In the genomic region with DNA sequence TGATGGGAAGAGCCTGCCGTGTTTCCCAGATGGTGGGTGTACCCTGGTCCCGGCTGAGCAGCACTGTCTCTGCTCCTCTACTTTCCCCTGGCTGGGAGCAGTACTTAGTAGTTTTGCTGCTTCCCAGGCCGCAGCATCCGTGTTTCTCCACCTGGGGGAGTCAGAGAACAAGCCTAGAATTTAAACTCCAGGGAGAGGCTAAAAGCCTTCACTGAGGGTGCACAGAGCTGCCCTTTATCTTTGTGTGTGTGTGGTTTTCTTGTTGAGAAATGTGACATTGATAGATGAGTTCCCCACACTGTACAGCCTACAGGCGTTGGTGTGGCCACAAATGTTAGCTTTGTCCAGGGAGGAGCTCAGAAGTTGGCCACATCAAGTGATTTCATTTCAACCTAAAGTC, we compare ENCODE assay signal across 8 mouse cellular contexts. TPM values are rescaled to one million over a fixed set of nuclear protein-coding genes. Genes with fewer than 3 reads are reported as not detected.
DNase-seq lines count a peak whose midpoint lies in the region; ATAC-seq and TF ChIP-seq lines count a peak whose summit lies in the region.

No protein-coding gene starts in this region.

- no peaks in the 10 kb centered on the region for H3K27me3 ChIP-seq in Patski
- H3K27me3 ChIP-seq in kidney, adult 2 months (replicated peaks; ENCODE audit: control insufficient read depth, insufficient read depth, low read length) = no peaks in the 10 kb centered on the region
- H3K27me3 ChIP-seq in liver, embryonic 16.5 days (ENCODE audit: control insufficient read depth, insufficient read depth, low read depth, low read length) = no peaks in the 10 kb centered on the region

- in situ Hi-C loops in Patski (cut with MboI; ENCODE audit: low pct_unique_long_range_greater_than_20kb) = loop anchor here (25.0 kb wide), 1 partner anchor 108 kb away; no protein-coding TSS in a partner anchor

- no peak overlapping the region for H3K4me2 ChIP-seq in liver, embryonic 16.5 days (ENCODE audit: low read depth, low read length)

- H3K36me3 ChIP-seq in kidney, adult 2 months (ENCODE audit: control insufficient read depth, insufficient read depth, low read length) = no peaks in the 10 kb centered on the region
- no peaks in the 10 kb centered on the region for H3K36me3 ChIP-seq in liver, embryonic 16.5 days (ENCODE audit: control insufficient read depth, insufficient read depth)

- intact Hi-C loops in gastrocnemius, postnatal 36 days (cut with DNase I) = loop anchor here (5.0 kb wide), 1 partner anchor 138 kb away; no protein-coding TSS in a partner anchor

- H3K9ac ChIP-seq in liver, embryonic 16.5 days (ENCODE audit: low read depth, low read length) = no peak overlapping the region

- TF ChIP-seq CTCF in Patski (IDR thresholded peaks at IDR 0.05) = no peak
- TF ChIP-seq CTCF in kidney, adult 2 months (conservative IDR thresholded peaks at IDR 0.05; ENCODE audit: insufficient read depth, insufficient read length, low read depth, low read length) = peak; percentile 84

- H3K4me1 ChIP-seq in kidney, adult 2 months (ENCODE audit: control insufficient read depth, insufficient read depth, low read length) = no peaks in the 10 kb centered on the region
- H3K4me1 ChIP-seq in liver, embryonic 16.5 days (ENCODE audit: control insufficient read depth, low read depth, low read length) = peaks cover 3% of the 10 kb centered on the region; the same call in 1 of the 2 replicates

- no peaks in the 10 kb centered on the region for H3K9me3 ChIP-seq in liver, embryonic 16.5 days (replicated peaks; ENCODE audit: control insufficient read depth, low read length)

- no peak for TF ChIP-seq POLR2A in kidney, adult 2 months (IDR thresholded peaks at IDR 0.05; ENCODE audit: low read depth, low read length)

- H3K27ac ChIP-seq in kidney, adult 2 months (ENCODE audit: insufficient read depth, low read depth, low read length) = no peak overlapping the region
- H3K27ac ChIP-seq in liver, embryonic 16.5 days (ENCODE audit: low read length) = no peak overlapping the region

- H3K4me3 ChIP-seq in kidney, adult 2 months (ENCODE audit: insufficient read depth, low read depth, low read length) = no peak overlapping the region
- no peak overlapping the region for H3K4me3 ChIP-seq in liver, embryonic 16.5 days (ENCODE audit: low read depth, low read length)

- DNase-seq in A20 (ENCODE audit: low read depth, low spot score) (peak; percentile 56), Patski (ENCODE audit: low read depth, low spot score) (no peak)
- DNase-seq in cerebellum, postnatal 36 days = peak; percentile 68 to 70
- peak; percentile 55 to 64 for DNase-seq in gastrocnemius, postnatal 36 days
- peak; percentile 76 for DNase-seq in kidney, adult 2 months
- peak; percentile 66 for DNase-seq in ovary, postnatal 36 days (ENCODE audit: low spot score)
- DNase-seq in thymus, postnatal 14 days = peak; percentile 87

- peak; percentile 44 for ATAC-seq in Patski
- peak; percentile 68 for ATAC-seq in liver, embryonic 16.5 days (ENCODE audit: low read depth)

- CTCF ChIA-PET in Patski (lab: Charles Lee) = interaction anchor here (1.0 to 1.8 kb wide), 12 partner anchors 12 to 389 kb away, joined by 3 to 5 read pairs (median 4); no protein-coding TSS in a partner anchor

- 4% methylated on average over 5 of the region's 5 CpGs for WGBS in kidney, adult 2 months
- under 1% methylated on average over 5 of the region's 5 CpGs for WGBS in liver, embryonic 16.5 days (ENCODE audit: insufficient replicate concordance)

- POLR2A ChIA-PET in Patski (lab: Charles Lee) = no interaction called here

RNA-seq across cellular contexts. Expression of gene Ppp2r5c, which starts 7.3 kb away (rescaled TPM):
- polyA plus RNA-seq in Patski (2021) = 72.1 TPM
- 10 to 100 TPM; 61.1 to 68.9 TPM for total RNA-seq in gastrocnemius, postnatal 36 days (2021)
- 29.9 and 41.3 TPM in 2 replicates for polyA plus RNA-seq in kidney, adult 2 months (2012; rRNA removed)
- polyA plus RNA-seq in liver, embryonic 16.5 days (2015; fragmentation: Nextera tagmentation; extraction: Ambion mirVana) = 59.4 and 65.0 TPM in 2 replicates
